Mouse (Mus musculus): ENCODE data around the gene Msrb3. TPM values are rescaled to one million over a fixed set of nuclear protein-coding genes. Genes with fewer than 3 reads are reported as not detected.

Gene Msrb3
- total and polyA plus RNA-seq, 3 experiments, result not detected

GRCm38 (mm10) chr10:120891131-120891530 lies 7.8 kb downstream of the Msrb3 start:
- Histone ChIP-seq H3K27me3 (replicated peaks) (no peaks in the 10 kb centered on the region), H3K36me3 (replicated peaks in 1 of 2; ENCODE audit: control insufficient read depth in 1 of 2, insufficient read depth in 1 of 2, low read length in 1 of 2) (no peaks in the 10 kb centered on the region), H3K9me3 (replicated peaks; ENCODE audit: low read length) (peaks cover 5% of the 10 kb centered on the region), H3K4me3 (replicated peaks in 1 of 3; ENCODE audit: low read depth in 2 of 3, low read length in 2 of 3, poor library complexity in 1 of 3) (no peak overlapping the region), H3K79me2 (replicated peaks; ENCODE audit: control insufficient read depth, extremely low read depth, insufficient read depth, poor library complexity, severe bottlenecking) (no peaks in the 10 kb centered on the region), H3K4me1 (ENCODE audit: control insufficient read depth in 1 of 2, insufficient read depth in 2 of 2) (no peaks in the 10 kb centered on the region), H3K27ac (ENCODE audit: insufficient read depth, low read depth) (no peak overlapping the region), H3K4me2 (ENCODE audit: insufficient read depth, low read depth, poor library complexity, severe bottlenecking) (no peak overlapping the region), H3K9ac (ENCODE audit: insufficient read depth, low read depth) (no peak overlapping the region)
- no peak for TF ChIP-seq GABPA (IDR thresholded peaks at IDR 0.05; ENCODE audit: insufficient replicate concordance, low read depth, low read length)
- no peak for TF ChIP-seq EP300 (IDR thresholded peaks at IDR 0.05; ENCODE audit: low read length)
- no peak for TF ChIP-seq BHLHE40 (IDR thresholded peaks at IDR 0.05; ENCODE audit: low read depth, low read length)
- no peak for TF ChIP-seq HCFC1 (IDR thresholded peaks at IDR 0.05; ENCODE audit: low read depth, low read length)
- TF ChIP-seq MAZ (IDR thresholded peaks at IDR 0.05; ENCODE audit: low read depth, low read length), result no peak
- no peak for TF ChIP-seq KAT2A (IDR thresholded peaks at IDR 0.05; ENCODE audit: insufficient replicate concordance, low read length)
- TF ChIP-seq MAFK (IDR thresholded peaks at IDR 0.05; ENCODE audit: insufficient replicate concordance, low read length), result no peak
- TF ChIP-seq ZKSCAN1 (IDR thresholded peaks at IDR 0.05; ENCODE audit: borderline replicate concordance, low read depth, low read length), result no peak
- no peak for TF ChIP-seq ZC3H11A (IDR thresholded peaks at IDR 0.05; ENCODE audit: low read depth, low read length)
- no peak for TF ChIP-seq ZMIZ1 (IDR thresholded peaks at IDR 0.05; ENCODE audit: low read depth, low read length)
- TF ChIP-seq SMC3 (IDR thresholded peaks at IDR 0.05; ENCODE audit: low read depth, low read length), result no peak
- TF ChIP-seq MEF2A (IDR thresholded peaks at IDR 0.05; ENCODE audit: borderline replicate concordance, low read depth, low read length), result no peak
- TF ChIP-seq PAX5 (IDR thresholded peaks at IDR 0.05; ENCODE audit: low read length), result no peak
- TF ChIP-seq TCF12 (IDR thresholded peaks at IDR 0.05; ENCODE audit: low read depth, low read length), result no peak
- TF ChIP-seq CHD1 (IDR thresholded peaks at IDR 0.05; ENCODE audit: low read depth, low read length), result no peak
- no peak for TF ChIP-seq ETS1 (conservative IDR thresholded peaks at IDR 0.05; ENCODE audit: low read depth, low read length)
- no peak for DNase-seq (ENCODE audit: extremely low read depth)
- dilution Hi-C loops (cut with MboI; ENCODE audit: extremely low pct_ligation_motif_present, extremely low pct_unique_long_range_greater_than_20kb, low sequenced_read_pairs) (no loop called here), in situ Hi-C loops (cut with MboI; ENCODE audit: low pct_ligation_motif_present, low pct_unique_long_range_greater_than_20kb, low sequenced_read_pairs) (no loop called here)

DNA sequence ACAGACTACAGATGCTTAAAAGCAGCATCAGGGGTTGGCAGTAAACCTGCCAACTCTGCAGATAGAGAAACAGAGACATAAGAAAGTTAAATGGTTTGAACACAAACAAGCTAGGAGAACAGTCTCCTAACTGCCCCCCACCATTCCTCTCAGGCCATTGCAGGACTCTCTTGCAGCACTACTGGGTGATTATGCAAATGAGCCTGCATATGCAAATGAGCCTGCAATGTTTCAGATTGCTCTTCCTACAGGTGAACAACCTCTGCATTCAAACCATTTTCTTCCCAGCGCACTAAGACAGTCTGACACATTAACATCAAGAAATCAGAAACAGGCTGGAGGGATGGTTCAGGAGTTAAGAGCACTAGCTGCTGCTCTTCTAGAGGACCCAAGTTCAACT lies 8.3 kb downstream of the Msrb3 start:
- TF ChIP-seq IRF4 (IDR thresholded peaks at IDR 0.05; ENCODE audit: low read depth, low read length) (no peak), E2F4 (IDR thresholded peaks at IDR 0.05; ENCODE audit: insufficient replicate concordance, low read depth, low read length) (no peak), CTCF (conservative IDR thresholded peaks at IDR 0.05 in 1 of 2, IDR thresholded peaks at IDR 0.05 in 1 of 2; ENCODE audit: low read depth in 2 of 2, low read length in 2 of 2) (no peak), ZKSCAN1 (IDR thresholded peaks at IDR 0.05; ENCODE audit: borderline replicate concordance, low read depth, low read length) (no peak), SMC3 (IDR thresholded peaks at IDR 0.05; ENCODE audit: low read depth, low read length) (no peak), GABPA (IDR thresholded peaks at IDR 0.05; ENCODE audit: insufficient replicate concordance, low read depth, low read length) (no peak), CHD1 (IDR thresholded peaks at IDR 0.05; ENCODE audit: low read depth, low read length) (no peak), ZMIZ1 (IDR thresholded peaks at IDR 0.05; ENCODE audit: low read depth, low read length) (no peak), POLR2A (IDR thresholded peaks at IDR 0.05; ENCODE audit: low read depth, low read length) (no peak)
- in situ Hi-C loops (cut with MboI; ENCODE audit: low pct_ligation_motif_present, low pct_unique_long_range_greater_than_20kb, low sequenced_read_pairs) (no loop called here), dilution Hi-C loops (cut with MboI; ENCODE audit: extremely low pct_ligation_motif_present, extremely low pct_unique_long_range_greater_than_20kb, low sequenced_read_pairs) (no loop called here)
- Histone ChIP-seq H3K4me2 (ENCODE audit: insufficient read depth, low read depth, poor library complexity, severe bottlenecking) (no peak overlapping the region), H3K27me3 (replicated peaks) (no peaks in the 10 kb centered on the region), H3K36me3 (replicated peaks in 1 of 2; ENCODE audit: control insufficient read depth in 1 of 2, insufficient read depth in 1 of 2, low read length in 1 of 2) (no peaks in the 10 kb centered on the region), H3K4me3 (replicated peaks in 1 of 3; ENCODE audit: low read depth in 2 of 3, low read length in 2 of 3, poor library complexity in 1 of 3) (no peak overlapping the region), H3K79me2 (replicated peaks; ENCODE audit: control insufficient read depth, extremely low read depth, insufficient read depth, poor library complexity, severe bottlenecking) (no peaks in the 10 kb centered on the region), H3K4me1 (ENCODE audit: control insufficient read depth in 1 of 2, insufficient read depth in 2 of 2) (no peaks in the 10 kb centered on the region), H3K9me3 (replicated peaks; ENCODE audit: low read length) (peaks cover 5% of the 10 kb centered on the region), H3K9ac (ENCODE audit: insufficient read depth, low read depth) (no peak overlapping the region), H3K27ac (ENCODE audit: insufficient read depth, low read depth) (no peak overlapping the region)
- DNase-seq (ENCODE audit: extremely low read depth), result no peak
